Comparison of ENCODE assay signal across 21 mouse cellular contexts in genomic region chr3:54598296-54598695, GRCm38 (mm10).
DNase-seq lines count a peak whose midpoint lies in the region; ATAC-seq lines count a peak whose summit lies in the region.
"Had no signal": no experiment of that assay in that cellular context is flagged by ENCODE, and none has a peak within 500 bp of the region (broad histone marks: within the 10 kb centered on the region; RNA-seq: fewer than 3 reads in every experiment).

No protein-coding gene starts in this region.

- no peaks in the 10 kb centered on the region for H3K9me3 ChIP-seq in hindbrain, embryonic 11.5 days (ENCODE audit: control insufficient read depth, low read length)
- no peaks in the 10 kb centered on the region for H3K9me3 ChIP-seq in hindbrain, embryonic 13.5 days
- H3K9me3 ChIP-seq in midbrain, embryonic 10.5 days (replicated peaks), result 0 out of 2 replicates have a peak, but pooled peaks cover 8% of the 10 kb centered on the region
- no peaks in the 10 kb centered on the region for H3K9me3 ChIP-seq in midbrain, embryonic 16.5 days (replicated peaks; ENCODE audit: control insufficient read depth, low read length, poor library complexity, severe bottlenecking)
- H3K9me3 ChIP-seq in midbrain, embryonic 13.5 days, result no peaks in the 10 kb centered on the region; the same call in 1 of the 2 replicates
- no peaks in the 10 kb centered on the region for H3K9me3 ChIP-seq in stomach, embryonic 16.5 days (replicated peaks; ENCODE audit: control insufficient read depth, low read length)
- H3K9me3 ChIP-seq: forebrain, embryonic 13.5 days had no signal

- no peak overlapping the region for H3K27ac ChIP-seq in hindbrain, embryonic 11.5 days (ENCODE audit: low read depth, low read length)
- no peak overlapping the region for H3K27ac ChIP-seq in hindbrain, embryonic 13.5 days
- no peak overlapping the region for H3K27ac ChIP-seq in midbrain, embryonic 10.5 days (replicated peaks)
- no peak overlapping the region for H3K27ac ChIP-seq in midbrain, embryonic 16.5 days (ENCODE audit: low read length)
- no peak overlapping the region for H3K27ac ChIP-seq in midbrain, embryonic 13.5 days
- H3K27ac ChIP-seq in stomach, embryonic 16.5 days (ENCODE audit: low read length), result peak overlapping the region; percentile 59
- H3K27ac ChIP-seq: forebrain, embryonic 13.5 days had no signal

- DNase-seq in hindbrain, embryonic 11.5 days (ENCODE audit: low spot score), result no peak
- DNase-seq in midbrain, embryonic 10.5 days (ENCODE audit: low spot score), result peak; percentile 28
- DNase-seq in heart, postnatal 25 days (ENCODE audit: low spot score), result no peak
- DNase-seq in yolk sac, embryonic 10.5 days (ENCODE audit: low spot score), result no peak
- DNase-seq: adrenal gland, postnatal 14 days; cerebellum, adult 9-10 months; embryo, embryonic 11 days; heart, postnatal 36 days; liver; liver, postnatal 0 days; lung, postnatal 14 days; right cerebral cortex, adult 18-20 months; thymus, postnatal 36 days had no signal

- ATAC-seq in hindbrain, embryonic 11.5 days (ENCODE audit: low FRiP score), result peak; percentile 61
- no peak for ATAC-seq in hindbrain, embryonic 13.5 days (ENCODE audit: low FRiP score)
- no peak for ATAC-seq in midbrain, embryonic 16.5 days
- ATAC-seq in midbrain, embryonic 13.5 days, result 0 out of 2 replicates have a peak, but pooled peaks have one; percentile 43
- no peak for ATAC-seq in stomach, embryonic 16.5 days (ENCODE audit: insufficient read depth, low FRiP score)
- ATAC-seq: activated CD4-positive, CD25-positive, alpha-beta regulatory T cell, adult 4 months; forebrain, embryonic 13.5 days; liver, postnatal 0 days; Patski had no signal

- 49% methylated on average over 5 of the region's 5 CpGs for WGBS in hindbrain, embryonic 11.5 days
- 39% methylated on average over 5 of the region's 5 CpGs for WGBS in hindbrain, embryonic 13.5 days
- WGBS in midbrain, embryonic 10.5 days, result 70% methylated on average over 5 of the region's 5 CpGs
- WGBS in midbrain, embryonic 16.5 days, result 47% methylated on average over 5 of the region's 5 CpGs
- WGBS in midbrain, embryonic 13.5 days, result 46% methylated on average over 5 of the region's 5 CpGs
- WGBS in stomach, embryonic 16.5 days, result 71% methylated on average over 5 of the region's 5 CpGs

- no peaks in the 10 kb centered on the region for H3K27me3 ChIP-seq in hindbrain, embryonic 11.5 days (ENCODE audit: control insufficient read depth, insufficient read depth, low read length)
- H3K27me3 ChIP-seq in hindbrain, embryonic 13.5 days, result no peaks in the 10 kb centered on the region
- H3K27me3 ChIP-seq in midbrain, embryonic 10.5 days (ENCODE audit: low read depth, poor library complexity, severe bottlenecking), result no peaks in the 10 kb centered on the region
- H3K27me3 ChIP-seq in midbrain, embryonic 16.5 days (ENCODE audit: control insufficient read depth, insufficient read depth, low read depth, low read length), result no peaks in the 10 kb centered on the region
- no peaks in the 10 kb centered on the region for H3K27me3 ChIP-seq in midbrain, embryonic 13.5 days
- H3K27me3 ChIP-seq in stomach, embryonic 16.5 days (ENCODE audit: control insufficient read depth, insufficient read depth, low read length), result no peaks in the 10 kb centered on the region; the same call in 1 of the 2 replicates
- H3K27me3 ChIP-seq: forebrain, embryonic 13.5 days; heart, embryonic 12.5 days; Patski had no signal

- H3K4me3 ChIP-seq in hindbrain, embryonic 11.5 days (ENCODE audit: low read depth, low read length), result no peak overlapping the region
- H3K4me3 ChIP-seq in hindbrain, embryonic 13.5 days, result no peak overlapping the region
- no peak overlapping the region for H3K4me3 ChIP-seq in midbrain, embryonic 10.5 days
- H3K4me3 ChIP-seq in midbrain, embryonic 16.5 days (ENCODE audit: low read depth, low read length), result no peak overlapping the region
- no peak overlapping the region for H3K4me3 ChIP-seq in midbrain, embryonic 13.5 days (replicated peaks)
- H3K4me3 ChIP-seq in stomach, embryonic 16.5 days (replicated peaks; ENCODE audit: low read length), result no peak overlapping the region
- H3K4me3 ChIP-seq: forebrain, embryonic 13.5 days; heart, embryonic 12.5 days had no signal

- H3K4me2 ChIP-seq in hindbrain, embryonic 11.5 days (replicated peaks; ENCODE audit: low read depth, low read length), result no peak overlapping the region
- no peak overlapping the region for H3K4me2 ChIP-seq in hindbrain, embryonic 13.5 days
- H3K4me2 ChIP-seq in midbrain, embryonic 16.5 days (ENCODE audit: low read length), result no peak overlapping the region
- no peak overlapping the region for H3K4me2 ChIP-seq in midbrain, embryonic 13.5 days (replicated peaks)
- no peak overlapping the region for H3K4me2 ChIP-seq in stomach, embryonic 16.5 days (ENCODE audit: low read depth, low read length)
- H3K4me2 ChIP-seq: forebrain, embryonic 13.5 days; heart, embryonic 12.5 days had no signal

- H3K4me1 ChIP-seq in hindbrain, embryonic 11.5 days (replicated peaks; ENCODE audit: control insufficient read depth, insufficient read depth, low read length), result no peaks in the 10 kb centered on the region
- H3K4me1 ChIP-seq in hindbrain, embryonic 13.5 days (replicated peaks), result peaks cover 9% of the 10 kb centered on the region
- peaks cover 9% of the 10 kb centered on the region for H3K4me1 ChIP-seq in midbrain, embryonic 10.5 days
- H3K4me1 ChIP-seq in midbrain, embryonic 16.5 days (ENCODE audit: control insufficient read depth, insufficient read depth, low read length), result no peaks in the 10 kb centered on the region
- H3K4me1 ChIP-seq in midbrain, embryonic 13.5 days (replicated peaks), result peaks cover 9% of the 10 kb centered on the region
- 0 out of 2 replicates have a peak, but pooled peaks cover 2% of the 10 kb centered on the region for H3K4me1 ChIP-seq in stomach, embryonic 16.5 days (ENCODE audit: control insufficient read depth, insufficient read depth, low read length)
- H3K4me1 ChIP-seq: forebrain, embryonic 13.5 days; heart, embryonic 12.5 days had no signal

- H3K9ac ChIP-seq in hindbrain, embryonic 11.5 days (ENCODE audit: low read depth, low read length), result no peak overlapping the region
- H3K9ac ChIP-seq in hindbrain, embryonic 13.5 days, result no peak overlapping the region
- H3K9ac ChIP-seq in midbrain, embryonic 16.5 days (ENCODE audit: low read depth, low read length), result no peak overlapping the region
- H3K9ac ChIP-seq in midbrain, embryonic 13.5 days (replicated peaks), result no peak overlapping the region
- no peak overlapping the region for H3K9ac ChIP-seq in stomach, embryonic 16.5 days (ENCODE audit: low read length)
- H3K9ac ChIP-seq: forebrain, embryonic 13.5 days; heart, embryonic 12.5 days; liver, postnatal 0 days had no signal

- intact Hi-C loops in heart, postnatal 25 days (cut with DNase I), result no loop called here

- H3K36me3 ChIP-seq in hindbrain, embryonic 11.5 days (ENCODE audit: control insufficient read depth, insufficient read depth, low read length), result no peaks in the 10 kb centered on the region
- no peaks in the 10 kb centered on the region for H3K36me3 ChIP-seq in hindbrain, embryonic 13.5 days
- H3K36me3 ChIP-seq in midbrain, embryonic 10.5 days, result no peaks in the 10 kb centered on the region
- no peaks in the 10 kb centered on the region for H3K36me3 ChIP-seq in midbrain, embryonic 16.5 days (ENCODE audit: control insufficient read depth, insufficient read depth, low read length)
- no peaks in the 10 kb centered on the region for H3K36me3 ChIP-seq in midbrain, embryonic 13.5 days
- H3K36me3 ChIP-seq in stomach, embryonic 16.5 days (ENCODE audit: control insufficient read depth, insufficient read depth, low read length), result no peaks in the 10 kb centered on the region
- H3K36me3 ChIP-seq: heart, embryonic 12.5 days had no signal

Comparison
In these comparisons a context has a peak if more than half of its experiments do, and no peak if none do; other contexts are left out.
1. ATAC-seq: peak in hindbrain, embryonic 11.5 days (single experiment) and midbrain, embryonic 13.5 days (single experiment); none in hindbrain, embryonic 13.5 days (single experiment), midbrain, embryonic 16.5 days (single experiment) and stomach, embryonic 16.5 days (single experiment).